In the genomic region with DNA sequence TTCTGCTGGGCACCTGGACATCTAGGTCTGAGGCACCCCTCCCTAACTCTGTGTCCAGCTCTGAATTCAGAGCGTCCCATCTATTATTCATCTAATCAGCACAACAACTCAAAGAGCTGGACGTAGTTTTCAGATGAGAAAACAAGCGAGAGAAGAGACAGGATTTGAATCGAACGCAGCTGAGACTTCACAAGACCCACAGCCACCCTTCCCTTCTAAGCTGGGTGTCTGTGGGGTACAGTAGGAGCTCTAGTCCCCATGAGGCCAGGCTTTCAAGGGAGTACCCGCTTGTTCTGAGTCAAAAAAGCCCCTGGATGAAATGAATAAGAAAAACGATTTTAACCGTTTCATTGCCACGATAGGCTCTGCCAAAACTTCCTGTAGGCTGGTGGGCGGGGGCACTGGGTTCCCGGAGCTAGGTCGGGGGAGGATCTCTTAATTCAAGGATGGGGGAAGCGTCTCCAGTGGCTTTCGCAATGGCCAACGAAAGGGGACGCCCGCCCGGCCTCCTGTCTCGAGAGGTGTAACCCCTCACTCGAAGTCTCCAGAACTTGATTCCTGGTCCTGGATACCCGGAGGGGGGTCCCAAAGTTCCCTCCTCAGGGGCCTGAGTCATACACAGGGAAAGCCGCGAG, we compare ENCODE assay signal across 8 mouse cellular contexts. TPM values are rescaled to one million over a fixed set of nuclear protein-coding genes. Genes with fewer than 3 reads are reported as not detected.
DNase-seq lines count a peak whose midpoint lies in the region; ATAC-seq and TF ChIP-seq lines count a peak whose summit lies in the region.

No protein-coding gene starts in this region.

- no peaks in the 10 kb centered on the region for H3K36me3 ChIP-seq in limb, embryonic 11.5 days (ENCODE audit: control insufficient read depth, insufficient read depth, low read length)
- H3K36me3 ChIP-seq in midbrain, embryonic 14.5 days (ENCODE audit: control insufficient read depth, insufficient read depth, low read length): no peaks in the 10 kb centered on the region

- peak overlapping the region; percentile 97 for H3K4me2 ChIP-seq in limb, embryonic 11.5 days (ENCODE audit: low read depth, severe bottlenecking)
- H3K4me2 ChIP-seq in midbrain, embryonic 14.5 days (ENCODE audit: low read length): peak overlapping the region; percentile 99

- TF ChIP-seq POLR2A in cerebellum, adult 2 months (IDR thresholded peaks at IDR 0.05; ENCODE audit: borderline replicate concordance, insufficient read depth, low read length): no peak

- H3K9me3 ChIP-seq in limb, embryonic 11.5 days (ENCODE audit: control insufficient read depth, low read length): no peaks in the 10 kb centered on the region
- no peaks in the 10 kb centered on the region for H3K9me3 ChIP-seq in midbrain, embryonic 14.5 days (ENCODE audit: control insufficient read depth, low read length)

- no peak for TF ChIP-seq CTCF in cerebellum, adult 2 months (IDR thresholded peaks at IDR 0.05; ENCODE audit: borderline replicate concordance, insufficient read depth, low read depth, low read length)

- peaks cover 5% of the 10 kb centered on the region for H3K4me1 ChIP-seq in cerebellum, adult 2 months (ENCODE audit: control insufficient read depth, insufficient read depth, low read length)
- H3K4me1 ChIP-seq in limb, embryonic 11.5 days (ENCODE audit: control insufficient read depth, insufficient read depth, low read length): peaks cover 33% of the 10 kb centered on the region
- peaks cover 30% of the 10 kb centered on the region for H3K4me1 ChIP-seq in midbrain, embryonic 14.5 days (ENCODE audit: control insufficient read depth, insufficient read depth, low read length)

- no peak for ATAC-seq in limb, embryonic 11.5 days (ENCODE audit: insufficient number of reproducible peaks, low FRiP score, low TSS enrichment, low read depth)
- no peak for ATAC-seq in midbrain, embryonic 14.5 days (ENCODE audit: low FRiP score, low TSS enrichment)

- DNase-seq in cerebellum, adult 2 months: no peak
- no peak for DNase-seq in cerebellum, postnatal 4 days (ENCODE audit: low spot score in 2 of 2)
- DNase-seq in thymus, postnatal 14 days: peak; percentile 54
- no peak for DNase-seq in thymus, postnatal 25 days
- DNase-seq in limb, embryonic 11.5 days (ENCODE audit: low spot score): no peak
- no peak for DNase-seq in midbrain, embryonic 14.5 days
- DNase-seq in urinary bladder, postnatal 4 days (ENCODE audit: low spot score in 2 of 2): no peak
- DNase-seq in right cerebral cortex, postnatal 36 days (ENCODE audit: low spot score in 2 of 2): no peak

- 4% methylated on average over 23 of the region's 23 CpGs for WGBS in cerebellum, adult 2 months
- under 1% methylated on average over 23 of the region's 23 CpGs for WGBS in limb, embryonic 11.5 days
- WGBS in midbrain, embryonic 14.5 days: under 1% methylated on average over 23 of the region's 23 CpGs

- H3K27ac ChIP-seq in cerebellum, adult 2 months (ENCODE audit: insufficient read depth, low read length): peak overlapping the region; percentile 43
- H3K27ac ChIP-seq in limb, embryonic 11.5 days (replicated peaks; ENCODE audit: low read depth, low read length): peak overlapping the region; percentile 23; the same call in 1 of the 2 replicates
- H3K27ac ChIP-seq in midbrain, embryonic 14.5 days (replicated peaks; ENCODE audit: low read depth, low read length): peak overlapping the region; percentile 49

- H3K27me3 ChIP-seq in cerebellum, adult 2 months (ENCODE audit: control insufficient read depth, insufficient read depth, low read length): no peaks in the 10 kb centered on the region
- H3K27me3 ChIP-seq in limb, embryonic 11.5 days (ENCODE audit: control insufficient read depth, insufficient read depth, low read length): no peaks in the 10 kb centered on the region
- H3K27me3 ChIP-seq in midbrain, embryonic 14.5 days (ENCODE audit: control insufficient read depth, insufficient read depth, low read length): 0 out of 2 replicates have a peak, but pooled peaks cover 9% of the 10 kb centered on the region

- peak overlapping the region; percentile 59 for H3K4me3 ChIP-seq in cerebellum, adult 2 months (replicated peaks; ENCODE audit: insufficient read depth, low read depth, low read length)
- peak overlapping the region; percentile 39 for H3K4me3 ChIP-seq in limb, embryonic 11.5 days (ENCODE audit: low read depth, low read length)
- peak overlapping the region; percentile 46 for H3K4me3 ChIP-seq in midbrain, embryonic 14.5 days (replicated peaks; ENCODE audit: low read depth, low read length)

- H3K9ac ChIP-seq in limb, embryonic 11.5 days (ENCODE audit: low read length): peak overlapping the region; percentile 64
- peak overlapping the region; percentile 50 for H3K9ac ChIP-seq in midbrain, embryonic 14.5 days (replicated peaks; ENCODE audit: low read length)

RNA-seq across cellular contexts. Expression of gene Hook2, which starts 5.2 kb away (rescaled TPM):
- polyA plus RNA-seq in cerebellum, adult 2 months (2012; rRNA removed): 14.1 and 14.2 TPM in 2 replicates
- 14.5 and 15.2 TPM in 2 replicates for polyA plus RNA-seq in limb, embryonic 11.5 days (2014; fragmentation: Nextera tagmentation; extraction: Ambion mirVana)
- polyA plus RNA-seq in midbrain, embryonic 14.5 days (2014; fragmentation: Nextera tagmentation; extraction: Ambion mirVana): 25.8 and 31.4 TPM in 2 replicates

RNA-seq across cellular contexts. Expression of gene Junb, which starts 6.6 kb away (rescaled TPM):
- 12.8 and 13.5 TPM in 2 replicates for polyA plus RNA-seq in cerebellum, adult 2 months (2012; rRNA removed)
- 7.2 and 7.7 TPM in 2 replicates for polyA plus RNA-seq in limb, embryonic 11.5 days (2014; fragmentation: Nextera tagmentation; extraction: Ambion mirVana)
- polyA plus RNA-seq in midbrain, embryonic 14.5 days (2014; fragmentation: Nextera tagmentation; extraction: Ambion mirVana): 4.3 and 5.7 TPM in 2 replicates

RNA-seq across cellular contexts. Expression of gene Rnaseh2a, which starts 15.6 kb away (rescaled TPM):
- polyA plus RNA-seq in cerebellum, adult 2 months (2012; rRNA removed): 58.7 and 61.5 TPM in 2 replicates
- 127 and 133 TPM in 2 replicates for polyA plus RNA-seq in limb, embryonic 11.5 days (2014; fragmentation: Nextera tagmentation; extraction: Ambion mirVana)
- polyA plus RNA-seq in midbrain, embryonic 14.5 days (2014; fragmentation: Nextera tagmentation; extraction: Ambion mirVana): 51.7 and 54.4 TPM in 2 replicates

RNA-seq across cellular contexts. Expression of gene Prdx2, which starts 15.8 kb away (rescaled TPM):
- polyA plus RNA-seq in cerebellum, adult 2 months (2012; rRNA removed): 345 and 351 TPM in 2 replicates
- 1,235 and 1,326 TPM in 2 replicates for polyA plus RNA-seq in limb, embryonic 11.5 days (2014; fragmentation: Nextera tagmentation; extraction: Ambion mirVana)
- polyA plus RNA-seq in midbrain, embryonic 14.5 days (2014; fragmentation: Nextera tagmentation; extraction: Ambion mirVana): 1,531 and 1,588 TPM in 2 replicates

RNA-seq across cellular contexts. Expression of gene Gm49661, which starts 15.9 kb away (rescaled TPM):
- polyA plus RNA-seq in cerebellum, adult 2 months (2012; rRNA removed): not detected in 2 replicates
- polyA plus RNA-seq in limb, embryonic 11.5 days (2014; fragmentation: Nextera tagmentation; extraction: Ambion mirVana): not detected in 2 replicates
- not detected in 2 replicates for polyA plus RNA-seq in midbrain, embryonic 14.5 days (2014; fragmentation: Nextera tagmentation; extraction: Ambion mirVana)
